Mouse (Mus musculus) lung, postnatal 10 days (tissue): ENCODE results near the gene Ovca2.
A peak's percentile ranks its signal among the peaks of the same experiment; 100 is the strongest.

Experiments used
- DNase-seq: peaks from one replicate; pipeline ENCODE4 v3.0.0; 2021

Gene Ovca2

DNA sequence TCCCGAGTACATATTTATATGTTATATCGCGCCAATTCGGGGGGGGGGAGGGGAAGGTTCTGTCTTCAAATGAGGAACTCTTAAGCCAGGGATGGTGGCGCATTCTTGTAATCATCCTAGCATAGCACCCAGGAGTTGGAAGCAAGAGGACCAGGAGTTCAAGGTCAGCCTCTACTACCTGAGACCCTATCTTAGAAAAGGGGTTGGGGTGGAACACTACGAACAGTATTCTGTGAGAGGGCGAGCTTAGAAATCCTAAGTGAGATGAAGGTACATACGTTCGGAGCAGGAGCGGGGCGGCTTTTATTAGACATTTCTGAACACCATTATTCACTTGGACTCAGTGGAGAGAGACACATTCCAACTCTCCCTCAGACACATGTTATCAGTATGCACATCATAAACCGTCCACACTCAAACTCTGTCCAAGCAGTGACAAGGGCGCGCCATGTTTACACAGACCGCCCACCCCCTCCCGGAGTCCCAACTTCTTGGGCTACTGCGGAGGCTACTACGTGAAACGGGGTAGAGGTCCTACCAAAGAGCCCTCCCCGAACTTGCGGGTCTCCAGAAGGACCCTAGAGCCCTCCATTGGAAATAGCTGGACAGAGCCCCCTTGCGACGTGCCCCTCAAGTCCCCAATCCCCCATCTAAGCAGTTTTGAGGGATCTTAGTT is 9.1 kb downstream of the Ovca2 start, which contains the start of gene Hic1:
Hic1 (minus strand) TSS at position 115 of the 676 bp plus-strand sequence.
- peak; percentile 62 for DNase-seq

DNA sequence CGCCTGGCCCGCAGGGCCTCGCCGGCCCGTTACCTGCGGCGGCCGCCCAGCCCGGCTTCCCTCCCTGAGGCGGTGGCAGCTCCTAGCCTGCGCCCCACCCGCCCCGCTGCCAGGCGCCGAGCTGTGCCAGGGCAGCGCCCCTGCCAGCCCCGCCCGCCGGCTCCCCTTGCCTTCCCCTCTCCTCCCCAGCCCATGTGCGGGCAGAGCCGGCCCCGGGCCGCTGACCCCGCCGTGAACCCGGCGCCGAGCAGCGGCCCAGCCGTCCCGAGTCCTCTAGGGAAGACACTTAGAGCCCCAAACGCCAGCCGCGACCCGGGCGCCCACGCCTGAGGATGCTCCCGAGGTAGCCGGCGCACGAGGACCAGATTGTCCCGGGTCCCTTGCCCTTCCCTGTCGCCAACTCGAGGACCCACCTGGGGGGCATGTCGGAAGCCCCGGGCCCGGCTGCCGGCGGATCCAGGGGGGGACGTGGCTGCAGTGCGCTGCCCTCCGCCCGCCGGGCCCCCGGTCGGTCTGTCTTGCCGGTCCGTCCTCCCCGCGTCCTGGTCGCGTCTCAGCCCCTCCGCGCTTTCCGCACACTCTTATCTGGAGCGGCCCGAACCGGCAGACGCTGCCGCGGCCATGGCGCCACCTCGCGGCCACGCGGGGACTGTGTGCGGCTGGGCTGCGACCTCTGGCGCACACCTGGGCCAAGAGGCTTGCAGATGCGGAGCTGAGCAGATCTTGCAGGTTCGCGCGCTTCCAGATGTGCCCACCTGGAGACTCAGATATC is 9.9 kb downstream of the Ovca2 start:
- peak; percentile 91 for DNase-seq

DNA sequence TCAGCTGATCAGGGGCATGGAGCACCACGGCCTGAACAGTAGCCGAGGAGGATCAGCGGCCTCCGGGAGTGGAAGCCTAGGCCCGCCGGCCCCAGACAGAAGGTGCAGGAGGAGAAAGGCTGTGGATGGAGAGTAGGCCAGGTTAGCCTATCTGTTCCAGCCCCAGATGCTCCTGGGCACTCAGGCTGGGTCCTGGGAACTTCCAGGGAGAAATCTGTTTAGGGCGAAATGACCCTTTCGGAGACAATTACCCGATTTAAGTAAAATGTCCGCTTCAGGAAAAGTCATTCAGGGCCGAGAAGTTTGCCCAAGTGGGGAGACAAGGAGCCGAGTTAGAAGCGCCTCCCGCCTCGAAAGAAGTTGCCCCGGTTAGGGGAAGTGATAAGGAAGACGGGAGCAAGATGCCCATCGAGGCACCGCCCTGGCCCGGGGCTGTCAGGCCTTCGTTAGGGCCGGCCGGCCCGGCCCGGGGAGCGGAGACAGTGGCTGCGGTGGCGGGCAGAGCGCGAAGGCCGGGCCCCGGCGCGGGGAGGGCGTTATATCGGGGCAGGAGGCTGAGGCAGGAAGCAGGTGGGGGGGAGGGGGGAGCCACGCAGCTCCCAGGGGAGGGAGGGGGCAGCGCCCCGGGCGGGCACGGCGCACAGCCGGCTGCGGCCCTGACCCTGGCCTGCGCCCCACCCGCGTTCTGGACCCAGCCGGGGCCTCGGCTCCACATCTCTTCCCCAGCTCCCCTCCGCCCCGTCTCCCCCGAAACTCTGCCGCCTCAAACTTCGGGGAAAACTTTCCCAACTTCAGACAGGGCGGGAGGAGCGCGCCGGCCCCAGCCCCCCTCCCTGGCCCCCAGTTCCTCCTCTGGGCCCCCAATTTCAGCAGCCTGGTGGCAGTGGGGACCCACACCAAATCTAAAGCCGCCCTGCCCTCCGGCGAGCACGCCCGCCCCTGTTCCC is 10.7 kb downstream of the Ovca2 start:
- peak; percentile 69 for DNase-seq

DNA sequence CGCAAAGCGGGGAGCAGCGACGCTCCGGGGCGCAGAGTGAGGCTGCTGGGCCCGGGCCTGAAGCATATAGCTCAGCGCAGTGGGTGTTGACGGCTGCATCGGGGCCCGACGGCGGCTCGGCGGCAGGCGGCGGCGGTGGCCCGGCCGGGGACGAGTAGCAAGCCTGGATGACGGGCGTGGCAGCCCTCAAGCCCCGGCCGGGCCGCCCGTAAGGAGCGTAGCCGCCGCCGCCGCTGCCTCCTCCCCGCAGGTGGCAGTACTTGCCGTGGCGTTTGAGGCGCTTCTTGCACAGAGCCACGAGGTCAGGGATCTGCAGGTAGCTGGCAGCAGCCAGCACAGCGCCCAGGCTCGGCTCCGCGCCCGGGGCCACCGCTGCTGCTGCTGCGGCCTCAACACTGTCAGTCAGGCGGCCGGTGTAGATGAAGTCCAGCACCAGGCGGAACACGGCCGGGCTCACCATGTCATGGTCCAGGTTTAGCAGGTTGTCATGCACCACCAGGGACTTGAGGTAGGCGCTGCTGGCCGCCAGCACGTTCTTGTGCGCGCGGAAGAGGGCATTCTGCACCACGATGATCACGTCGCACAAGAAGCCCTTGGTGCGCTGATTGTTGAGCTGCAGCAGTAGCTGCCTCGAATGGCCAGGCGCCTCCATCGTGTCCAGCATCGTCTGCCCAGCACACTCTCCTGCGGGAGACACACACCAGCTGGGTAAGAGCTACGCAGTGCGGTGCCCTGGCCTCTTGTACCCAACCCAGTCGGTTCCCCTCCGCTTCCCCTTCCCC is 11.6 kb downstream of the Ovca2 start:
- peak; percentile 47 for DNase-seq

- DNase-seq: peak; percentile 50
These were observed 12.3 kb downstream of the Ovca2 start for GRCm38 (mm10) chr11:75166193-75166842.

DNA sequence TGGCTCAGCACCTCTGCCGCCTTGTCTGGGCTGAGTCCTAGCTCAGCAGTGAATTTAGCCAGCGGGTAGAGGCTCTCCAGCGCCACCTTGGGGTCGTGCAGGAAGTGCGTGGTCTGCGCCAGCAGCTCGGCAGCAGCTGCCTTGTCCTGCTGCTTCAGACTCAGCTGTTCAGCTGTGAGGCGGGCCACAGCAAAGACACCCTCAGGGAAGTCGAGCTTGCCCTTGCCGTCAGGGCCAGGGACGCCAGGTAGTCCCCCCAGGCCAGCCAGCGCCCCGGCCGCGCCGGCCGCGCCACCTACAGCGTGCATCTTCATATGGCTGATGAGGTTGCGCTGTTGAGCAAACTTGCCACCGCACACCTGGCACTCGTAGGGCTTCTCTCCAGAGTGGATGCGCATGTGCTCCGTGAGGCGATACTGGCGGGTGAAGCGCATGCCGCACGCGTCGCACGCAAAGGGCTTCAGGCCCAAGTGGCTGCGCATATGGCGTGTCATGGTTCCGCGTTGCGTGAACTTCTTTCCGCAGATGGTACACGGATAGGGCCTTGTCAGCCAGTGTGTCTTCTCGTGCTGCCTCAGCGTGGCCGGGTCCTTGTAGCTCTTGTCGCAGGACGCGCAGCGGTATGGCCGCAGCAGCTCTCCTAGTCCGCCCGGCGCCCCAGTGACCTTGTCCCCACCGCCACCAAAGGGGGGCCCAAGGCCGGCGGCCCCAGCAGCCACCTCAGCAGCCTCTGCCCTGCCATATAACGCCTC is 13.0 kb downstream of the Ovca2 start:
- peak; percentile 90 for DNase-seq

- peak; percentile 52 for DNase-seq
These were observed 13.9 kb downstream of the Ovca2 start for GRCm38 (mm10) chr11:75164750-75165149.

DNA sequence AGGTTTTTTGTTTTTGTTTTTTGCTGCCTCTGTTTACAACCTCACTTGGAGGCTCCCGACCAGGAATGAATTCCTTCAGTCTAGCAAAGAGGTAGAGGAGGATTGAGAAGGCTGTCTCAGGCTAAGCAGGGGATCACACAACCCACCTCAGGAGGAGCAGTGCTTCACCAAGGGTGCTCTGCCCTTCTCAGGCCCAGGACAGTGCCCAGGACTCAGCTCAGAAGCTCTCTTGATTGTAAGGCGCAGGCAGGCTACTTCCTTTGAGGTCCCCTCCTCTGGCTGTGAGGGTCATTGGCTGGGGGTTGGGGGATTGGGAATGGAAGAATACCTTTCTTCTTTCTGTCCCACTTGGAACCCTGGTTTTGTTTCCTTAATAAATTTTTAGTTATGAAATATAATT is 14.6 kb downstream of the Ovca2 start:
- DNase-seq: no peak

DNA sequence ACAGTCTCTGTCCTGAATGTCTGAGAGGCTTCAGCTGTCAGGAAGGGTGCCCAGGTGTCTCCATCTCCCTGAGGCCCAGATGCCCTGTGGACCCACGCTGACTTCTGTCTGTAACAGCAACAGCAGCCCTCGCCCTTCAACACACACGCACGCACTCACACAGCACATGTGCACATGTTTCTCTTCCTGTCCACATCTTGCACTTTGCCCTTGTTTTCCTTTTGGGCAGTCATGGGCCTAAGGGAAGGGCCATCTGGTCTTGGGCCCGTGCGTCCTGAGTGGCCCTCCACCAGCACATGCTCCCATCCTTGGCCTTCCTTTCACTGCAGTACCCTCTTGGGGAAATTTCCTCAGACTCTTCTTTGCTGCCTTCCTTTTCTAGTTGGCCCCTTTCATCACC is 15.3 kb downstream of the Ovca2 start:
- no peak for DNase-seq

- no peak for DNase-seq
These were observed 16.0 kb downstream of the Ovca2 start for GRCm38 (mm10) chr11:75162591-75163080.

DNA sequence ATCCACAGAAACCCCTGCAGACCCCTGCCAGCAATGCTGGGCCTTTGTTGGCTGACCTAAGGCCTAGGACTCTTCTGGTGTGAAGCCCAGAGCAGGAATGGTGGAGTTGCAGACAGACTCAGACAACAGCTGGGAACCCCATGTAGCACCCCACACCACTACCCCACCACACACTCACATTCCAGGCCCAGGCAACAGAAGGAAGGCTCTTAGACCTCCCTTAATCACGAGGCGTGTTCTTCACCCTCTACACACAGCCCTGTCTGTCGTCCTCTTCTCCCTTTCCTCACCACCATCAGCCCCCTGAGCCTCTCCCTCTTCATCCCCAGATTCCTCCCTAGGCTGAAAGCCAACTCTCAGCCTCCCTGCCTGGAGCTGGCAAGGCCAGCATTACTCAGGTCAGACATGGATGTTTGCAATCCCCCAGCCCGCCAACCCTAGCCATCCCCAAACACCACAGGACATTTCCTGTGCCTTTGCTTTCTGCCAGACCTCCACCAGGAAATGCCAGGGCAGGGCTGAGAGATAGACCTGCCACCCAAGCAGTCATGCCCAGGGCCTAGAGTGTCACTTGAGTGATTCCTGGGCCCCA is 17.1 kb downstream of the Ovca2 start:
- peak; percentile 79 for DNase-seq

GRCm38 (mm10) chr11:75160954-75161353 is 17.7 kb downstream of the Ovca2 start:
- DNase-seq: no peak

DNA sequence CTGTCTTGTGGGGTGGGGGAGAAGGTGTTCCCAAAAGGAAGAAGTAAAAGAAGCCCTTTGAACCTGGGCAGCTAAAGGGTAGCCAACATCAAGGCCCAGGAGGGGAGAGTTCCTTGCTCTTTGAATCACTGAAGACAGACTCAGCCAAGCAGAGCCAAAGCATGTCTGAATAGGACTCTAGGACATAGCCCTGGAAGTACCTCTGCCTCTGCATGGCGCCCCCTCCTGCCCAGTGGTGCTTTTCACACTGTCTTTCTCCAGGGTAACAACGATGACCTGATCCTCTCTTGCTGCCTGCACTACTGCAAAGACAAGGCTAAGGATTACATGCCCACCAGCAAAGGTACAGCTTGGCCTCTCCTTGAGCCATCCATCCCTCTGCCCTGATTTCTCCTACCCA is 19.1 kb downstream of the Ovca2 start:
- peak; percentile 80 for DNase-seq

GRCm38 (mm10) chr11:75158432-75158831 is 20.2 kb downstream of the Ovca2 start:
- peak; percentile 78 for DNase-seq

DNA sequence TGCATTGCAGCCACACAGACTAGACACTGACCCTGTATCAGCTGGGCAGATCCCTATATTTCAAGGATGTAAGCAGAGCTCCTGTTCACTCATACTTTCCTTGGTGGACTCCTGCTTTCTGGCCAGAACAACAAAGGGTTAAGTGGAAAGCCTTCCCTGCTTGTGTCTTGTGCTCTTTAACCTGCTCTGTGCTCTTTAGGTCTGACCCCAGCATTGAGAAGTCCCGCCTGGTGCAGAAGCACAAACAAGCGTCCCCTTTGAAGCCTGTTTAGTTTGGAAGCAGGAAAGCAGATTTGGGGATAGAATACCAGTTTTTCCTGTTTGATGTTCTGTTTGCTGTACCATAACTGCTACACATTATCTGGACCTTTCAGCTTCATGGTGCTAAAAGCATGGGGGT is 20.7 kb downstream of the Ovca2 start:
- no peak for DNase-seq

DNA sequence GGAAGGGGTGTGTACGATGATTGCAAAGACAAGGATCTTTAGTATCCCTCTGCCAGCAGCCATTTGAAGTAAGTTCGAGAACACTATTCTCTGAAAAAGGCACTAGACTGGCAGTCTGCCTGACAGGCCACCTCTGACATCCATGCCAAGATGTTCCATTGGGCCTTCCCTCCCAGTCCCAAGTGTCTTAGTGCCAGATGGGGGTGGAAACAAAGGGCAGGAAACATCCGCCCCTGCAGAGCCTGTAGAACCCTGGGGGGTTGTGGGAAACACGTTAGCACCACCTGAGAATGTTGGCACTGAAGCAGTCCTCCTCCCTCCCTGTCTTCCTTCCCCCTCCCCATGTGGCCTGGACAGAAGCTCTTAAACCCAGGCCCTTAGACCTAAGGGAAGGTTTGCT is 21.6 kb downstream of the Ovca2 start:
- DNase-seq: no peak

GRCm38 (mm10) chr11:75156416-75156815 is 22.2 kb downstream of the Ovca2 start:
- peak; percentile 68 for DNase-seq

GRCm38 (mm10) chr11:75155985-75156384 is 22.6 kb downstream of the Ovca2 start:
- no peak for DNase-seq

DNA sequence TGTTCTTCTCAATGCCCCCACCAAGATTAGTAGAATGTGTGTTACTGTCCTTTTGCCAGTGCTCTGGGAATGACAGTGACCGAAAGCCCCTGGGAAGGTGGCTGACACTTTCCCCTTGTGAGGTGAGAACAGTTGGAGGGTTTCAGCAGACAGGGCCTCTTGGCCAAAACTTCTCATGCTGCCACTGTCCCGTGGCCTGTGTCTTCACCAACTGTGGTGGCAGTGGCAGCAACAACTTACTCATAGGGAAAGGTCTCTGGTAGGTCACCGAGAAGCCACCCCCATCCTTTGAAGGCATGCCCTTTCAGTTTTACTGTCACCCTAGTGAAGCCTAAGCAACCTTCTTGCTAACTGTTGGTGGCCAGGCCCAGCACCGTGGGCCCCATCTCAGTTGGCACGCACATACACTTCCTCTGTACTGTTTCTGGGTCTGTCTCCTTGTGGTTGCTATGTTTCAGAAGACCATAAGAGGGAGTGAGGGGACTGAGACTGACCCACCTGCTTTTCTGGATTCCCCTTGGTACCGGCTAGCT is 24.5 kb downstream of the Ovca2 start:
- no peak for DNase-seq
